Mouse (Mus musculus) embryonic facial prominence, embryonic 11.5 days (tissue): ENCODE measurements around the gene Nup153. TPM values are rescaled to one million over a fixed set of nuclear protein-coding genes. Genes with fewer than 3 reads are reported as not detected.
A peak's percentile ranks its signal among the peaks of the same experiment; 100 is the strongest.

ENCODE experiments used
- ATAC-seq: fragments of 200-750 bp; cut with Nextera tagmentation; replicated peaks from 2 replicates; pipeline ENCODE4 v1.8.0; 2017; ENCODE audit warnings: low read depth; ENCODE audit not compliant: insufficient number of reproducible peaks, low FRiP score, low TSS enrichment
- DNase-seq: peaks from one replicate; pipeline ENCODE4 v3.0.0-alpha.2; 2015; ENCODE audit warnings: low spot score
- H3K27ac ChIP-seq: fragments of 300-500 bp; sonication (generic); replicated peaks from 2 replicates; pipeline ENCODE4 v1.5.1; 2014; ENCODE audit warnings: mild to moderate bottlenecking, low read depth, low read length, control low read depth
- H3K27me3 ChIP-seq: fragments of 300-500 bp; sonication (generic); 2 replicates; pipeline ENCODE4 v1.6.1; 2014; ENCODE audit warnings: mild to moderate bottlenecking, low read length, moderate library complexity, mixed read lengths; ENCODE audit not compliant: control insufficient read depth, insufficient read depth
- H3K36me3 ChIP-seq: fragments of 300-500 bp; sonication (generic); replicated peaks from 2 replicates; pipeline ENCODE4 v1.6.1; 2014; ENCODE audit warnings: low read depth, mild to moderate bottlenecking, low read length, moderate library complexity, mixed read lengths; ENCODE audit not compliant: control insufficient read depth, insufficient read depth
- H3K4me1 ChIP-seq: fragments of 300-500 bp; sonication (generic); 2 replicates; pipeline ENCODE4 v1.6.1; 2014; ENCODE audit warnings: low read length, mixed read lengths; ENCODE audit not compliant: control insufficient read depth, insufficient read depth
- H3K4me2 ChIP-seq: fragments of 300-500 bp; sonication (generic); 2 replicates; pipeline ENCODE4 v1.6.1; 2014; ENCODE audit warnings: low read depth, mild to moderate bottlenecking, control low read depth, low read length, moderate library complexity
- H3K4me3 ChIP-seq: fragments of 300-500 bp; sonication (generic); 2 replicates; pipeline ENCODE4 v1.5.1; 2014; ENCODE audit warnings: low read depth, low read length, control low read depth
- H3K9ac ChIP-seq: fragments of 300-500 bp; sonication (generic); replicated peaks from 2 replicates; pipeline ENCODE4 v1.6.1; 2014; ENCODE audit warnings: mild to moderate bottlenecking, control low read depth, low read length
- H3K9me3 ChIP-seq: fragments of 300-500 bp; sonication (generic); replicated peaks from 2 replicates; pipeline ENCODE4 v1.6.1; 2016; ENCODE audit warnings: mild to moderate bottlenecking, low read length, inconsistent platforms, mixed read lengths; ENCODE audit not compliant: control insufficient read depth
- WGBS: fragments of 180-500 bp; shearing (Covaris S2); extraction: QIAGEN DNeasy Blood & Tissue Kit; methylation state at CpG from one replicate; pipeline ENCODE4 v1.1.7; 2014; 5-methylcytosine and 5-hydroxymethylcytosine counted together
- polyA plus RNA-seq: library from polyadenylated mRNA; unstranded; fragments of >200 nt; fragmentation: Nextera tagmentation; extraction: Ambion mirVana; gene quantifications from 2 replicates; pipeline ENCODE4 v1.2.1, GENCODE M21; 2014

The Nup153 gene
- polyA plus RNA-seq, 1 experiment from 2014 or later, result 52.3 TPM

- no peaks in the 10 kb centered on the region for H3K4me1 ChIP-seq
- H3K27ac ChIP-seq, result peak overlapping the region; percentile 89
- ATAC-seq, result no peak
- H3K36me3 ChIP-seq, result no peaks in the 10 kb centered on the region
- peak; percentile 45 for DNase-seq
- peak overlapping the region; percentile 91 for H3K9ac ChIP-seq
- H3K4me3 ChIP-seq, result peak overlapping the region; percentile 100
- no peaks in the 10 kb centered on the region for H3K9me3 ChIP-seq
- H3K27me3 ChIP-seq, result no peaks in the 10 kb centered on the region
- H3K4me2 ChIP-seq, result peak overlapping the region; percentile 70
- under 1% methylated on average over 30 of the region's 30 CpGs for WGBS
These were observed 1.3 kb downstream of the Nup153 start for GRCm38 (mm10) chr13:46726288-46727037.

DNA sequence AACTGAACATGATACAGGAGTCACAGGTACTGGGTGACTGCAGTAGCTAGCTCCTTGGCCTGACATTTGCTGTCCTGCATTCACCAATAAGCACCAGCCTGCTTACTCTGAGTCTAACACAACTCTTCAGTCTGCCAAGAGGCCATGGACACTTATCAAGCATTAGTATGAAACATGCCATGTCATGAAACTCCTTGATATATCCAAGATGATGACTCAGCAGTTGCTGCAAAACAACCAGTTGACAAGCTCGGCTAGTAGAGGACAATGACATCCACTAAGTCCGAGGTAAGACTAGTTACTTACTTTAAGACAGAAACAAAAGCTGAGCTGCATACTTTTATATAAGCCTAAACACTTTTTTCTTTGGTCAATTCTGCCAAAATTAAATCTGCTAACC lies 2.5 kb downstream of the Nup153 start:
- no peak overlapping the region for H3K27ac ChIP-seq
- H3K4me3 ChIP-seq, result no peak overlapping the region
- H3K9ac ChIP-seq, result no peak overlapping the region
- H3K36me3 ChIP-seq, result no peaks in the 10 kb centered on the region
- H3K4me1 ChIP-seq, result no peaks in the 10 kb centered on the region
- 23% methylated on average over 2 of the region's 2 CpGs for WGBS
- H3K9me3 ChIP-seq, result no peaks in the 10 kb centered on the region
- 0 out of 2 replicates have a peak overlapping the region, but pooled peaks have one; percentile 11 for H3K4me2 ChIP-seq
- H3K27me3 ChIP-seq, result no peaks in the 10 kb centered on the region
- ATAC-seq (no peak), DNase-seq (no peak)

DNA sequence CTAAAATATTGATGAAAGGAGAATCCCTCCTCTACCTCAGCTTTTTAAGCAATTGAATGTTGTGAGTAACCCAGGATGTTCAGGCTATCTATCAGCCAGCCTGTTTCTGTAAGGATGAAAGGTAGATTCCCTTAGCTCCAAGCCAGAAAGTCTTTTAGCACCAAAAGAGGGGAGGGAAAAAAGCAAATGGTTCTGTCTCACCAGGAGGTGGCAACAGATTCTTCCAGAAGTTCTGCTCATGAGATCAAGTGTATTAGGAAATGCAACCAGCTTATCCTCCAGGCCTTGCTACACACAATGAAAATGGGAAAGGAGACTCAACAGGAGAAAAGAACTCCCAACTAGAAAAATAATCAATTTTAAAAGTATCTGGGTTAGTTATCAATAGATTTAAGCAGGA lies 3.4 kb downstream of the Nup153 start:
- H3K27me3 ChIP-seq, result no peaks in the 10 kb centered on the region
- H3K9ac ChIP-seq, result no peak overlapping the region
- no peaks in the 10 kb centered on the region for H3K36me3 ChIP-seq
- H3K27ac ChIP-seq, result no peak overlapping the region
- H3K4me1 ChIP-seq, result no peaks in the 10 kb centered on the region
- H3K4me2 ChIP-seq, result no peak overlapping the region
- ATAC-seq (no peak), DNase-seq (no peak)
- H3K9me3 ChIP-seq, result no peaks in the 10 kb centered on the region
- H3K4me3 ChIP-seq, result no peak overlapping the region

GRCm38 (mm10) chr13:46721009-46721408 lies 6.7 kb downstream of the Nup153 start:
- Histone ChIP-seq H3K4me3 (no peak overlapping the region), H3K4me1 (no peaks in the 10 kb centered on the region), H3K27me3 (no peaks in the 10 kb centered on the region), H3K27ac (no peak overlapping the region), H3K4me2 (no peak overlapping the region), H3K9me3 (no peaks in the 10 kb centered on the region), H3K36me3 (no peaks in the 10 kb centered on the region; the same call in 1 of the 2 replicates), H3K9ac (no peak overlapping the region)
- DNase-seq, result no peak
- no peak for ATAC-seq

DNA sequence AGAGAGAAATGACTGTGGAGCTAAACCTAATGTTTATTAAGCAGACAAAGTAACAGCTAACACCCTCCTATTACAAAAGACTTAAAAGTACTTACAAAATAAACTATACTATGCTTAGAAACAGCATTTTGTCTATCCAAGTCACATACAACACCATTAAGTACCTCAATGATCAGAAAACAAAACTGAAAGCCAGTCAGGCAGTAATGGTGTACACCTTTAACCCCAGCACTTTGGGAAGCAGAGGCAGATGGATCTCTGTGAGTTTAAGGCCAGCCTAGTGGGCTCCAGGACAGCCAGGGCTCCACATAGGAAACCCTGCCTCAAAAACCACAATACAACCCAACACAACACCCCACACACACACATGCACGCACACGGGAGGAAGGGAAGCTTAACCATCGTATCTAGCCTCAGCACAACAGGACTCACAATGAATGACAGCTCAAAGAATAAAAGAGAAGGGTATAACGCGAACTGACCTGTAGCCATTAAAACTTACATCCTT lies 8.8 kb downstream of the Nup153 start:
- no peaks in the 10 kb centered on the region for H3K9me3 ChIP-seq
- no peak overlapping the region for H3K4me3 ChIP-seq
- no peak overlapping the region for H3K4me2 ChIP-seq
- no peak for ATAC-seq
- no peaks in the 10 kb centered on the region; the same call in 1 of the 2 replicates for H3K36me3 ChIP-seq
- H3K9ac ChIP-seq, result no peak overlapping the region
- 92% methylated on average over 5 of the region's 5 CpGs for WGBS
- no peaks in the 10 kb centered on the region for H3K27me3 ChIP-seq
- H3K4me1 ChIP-seq, result no peaks in the 10 kb centered on the region
- no peak for DNase-seq
- no peak overlapping the region for H3K27ac ChIP-seq

DNA sequence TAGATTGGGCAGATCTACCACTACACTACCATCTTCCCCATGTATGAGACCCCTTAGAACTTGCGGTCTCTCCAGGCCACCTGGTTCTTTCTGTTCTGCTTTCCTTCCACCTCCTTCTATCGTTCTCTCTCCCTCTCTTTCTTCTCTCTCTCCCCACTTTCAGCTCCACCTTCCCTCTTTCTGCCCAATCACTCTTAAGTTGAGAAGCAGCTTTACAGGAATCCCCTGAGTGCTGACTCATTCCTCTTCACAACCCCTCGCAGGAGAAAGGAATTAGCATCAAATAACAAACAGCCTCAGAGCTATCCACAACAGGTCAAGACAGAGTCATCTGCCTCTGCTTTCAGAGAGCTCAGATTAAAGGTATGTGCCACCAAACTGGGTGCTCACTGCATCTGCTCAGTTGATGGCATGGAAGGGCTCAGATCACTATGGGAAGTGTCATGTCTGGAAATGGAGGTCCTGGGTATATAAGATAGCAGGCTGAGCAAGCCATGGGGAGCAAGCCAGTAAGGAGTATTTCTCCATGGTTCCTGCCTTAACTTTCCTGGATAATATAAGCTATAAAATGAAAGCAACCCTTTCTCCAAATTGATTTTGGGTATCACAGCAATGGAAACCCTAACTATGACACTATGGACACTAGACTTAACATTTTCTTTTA lies 11.6 kb downstream of the Nup153 start:
- H3K9me3 ChIP-seq, result no peaks in the 10 kb centered on the region
- no peak overlapping the region for H3K4me2 ChIP-seq
- 69% methylated on average over 3 of the region's 3 CpGs for WGBS
- H3K27me3 ChIP-seq, result no peaks in the 10 kb centered on the region
- no peak overlapping the region for H3K27ac ChIP-seq
- no peaks in the 10 kb centered on the region; the same call in none of the 2 replicates for H3K36me3 ChIP-seq
- H3K4me1 ChIP-seq, result no peaks in the 10 kb centered on the region
- H3K4me3 ChIP-seq, result no peak overlapping the region
- no peak overlapping the region for H3K9ac ChIP-seq
- DNase-seq (no peak), ATAC-seq (no peak)

GRCm38 (mm10) chr13:46713486-46713885 lies 14.3 kb downstream of the Nup153 start:
- Histone ChIP-seq H3K4me1 (no peaks in the 10 kb centered on the region), H3K9ac (no peak overlapping the region), H3K27me3 (no peaks in the 10 kb centered on the region), H3K27ac (no peak overlapping the region), H3K9me3 (no peaks in the 10 kb centered on the region), H3K4me2 (no peak overlapping the region), H3K4me3 (no peak overlapping the region), H3K36me3 (peaks cover 2% of the 10 kb centered on the region)
- WGBS, result 94% methylated on average over 5 of the region's 5 CpGs
- no peak for ATAC-seq
- no peak for DNase-seq

DNA sequence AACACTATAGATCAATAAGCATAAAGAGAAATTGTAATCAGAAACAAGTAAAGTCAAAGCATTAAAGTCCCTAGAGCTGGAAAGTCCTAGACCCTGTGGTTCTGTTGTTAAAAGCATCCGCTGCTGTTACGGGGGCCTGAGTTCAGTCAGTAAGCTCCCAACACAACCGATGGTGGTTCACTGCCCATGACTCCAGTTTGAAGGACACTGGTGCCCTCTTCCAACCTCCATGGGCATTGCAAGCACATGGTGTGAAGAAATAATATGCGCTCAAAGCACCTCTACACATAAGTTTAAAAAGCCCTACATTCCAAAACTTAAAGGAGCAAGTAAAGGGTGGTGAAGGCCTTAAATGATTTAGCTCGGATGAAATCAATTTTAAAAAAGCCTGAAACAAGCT lies 24.6 kb downstream of the Nup153 start:
- Histone ChIP-seq H3K4me2 (no peak overlapping the region), H3K36me3 (no peaks in the 10 kb centered on the region), H3K4me3 (no peak overlapping the region), H3K27ac (no peak overlapping the region), H3K27me3 (no peaks in the 10 kb centered on the region), H3K9ac (no peak overlapping the region), H3K4me1 (no peaks in the 10 kb centered on the region), H3K9me3 (no peaks in the 10 kb centered on the region)
- WGBS, result 84% methylated on average over 5 of the region's 5 CpGs
- ATAC-seq (no peak), DNase-seq (peak; percentile 9)
